Mouse (Mus musculus): ENCODE results near the gene Actn1.

Actn1 gene

GRCm38 (mm10) chr12:80259216-80260055 is 735 bp downstream of the Actn1 start:
- peak; percentile 89 for DNase-seq (ENCODE audit: extremely low spot score)

GRCm38 (mm10) chr12:80258520-80259215 is 1.5 kb downstream of the Actn1 start:
- no peak for DNase-seq (ENCODE audit: extremely low spot score)

GRCm38 (mm10) chr12:80251978-80252377 is 8.2 kb downstream of the Actn1 start:
- DNase-seq (ENCODE audit: extremely low spot score) = no peak

- no peak for DNase-seq (ENCODE audit: extremely low spot score)
Measured at GRCm38 (mm10) chr12:80251554-80251953, 8.6 kb downstream of the Actn1 start.

- DNase-seq (ENCODE audit: extremely low spot score) = no peak
Measured at GRCm38 (mm10) chr12:80249539-80249938, 10.6 kb downstream of the Actn1 start.

GRCm38 (mm10) chr12:80247067-80247466 is 13.1 kb downstream of the Actn1 start:
- no peak for DNase-seq (ENCODE audit: extremely low spot score)

- DNase-seq (ENCODE audit: extremely low spot score) = no peak
Measured at GRCm38 (mm10) chr12:80246505-80246904, 13.7 kb downstream of the Actn1 start.

GRCm38 (mm10) chr12:80244755-80245154 is 15.4 kb downstream of the Actn1 start:
- DNase-seq (ENCODE audit: extremely low spot score) = no peak

GRCm38 (mm10) chr12:80244127-80244526 is 16.0 kb downstream of the Actn1 start:
- no peak for DNase-seq (ENCODE audit: extremely low spot score)

- DNase-seq (ENCODE audit: extremely low spot score) = no peak
Measured at GRCm38 (mm10) chr12:80243335-80243734, 16.8 kb downstream of the Actn1 start.

GRCm38 (mm10) chr12:80239445-80239844 is 20.7 kb downstream of the Actn1 start:
- DNase-seq (ENCODE audit: extremely low spot score) = no peak

- no peak for DNase-seq (ENCODE audit: extremely low spot score)
Measured at GRCm38 (mm10) chr12:80238523-80238922, 21.6 kb downstream of the Actn1 start.

GRCm38 (mm10) chr12:80235295-80235694 is 24.9 kb downstream of the Actn1 start:
- no peak for DNase-seq (ENCODE audit: extremely low spot score)

GRCm38 (mm10) chr12:80234226-80234625 is 25.9 kb downstream of the Actn1 start:
- DNase-seq (ENCODE audit: extremely low spot score) = no peak

GRCm38 (mm10) chr12:80232840-80233218 is 27.3 kb downstream of the Actn1 start:
- DNase-seq (ENCODE audit: extremely low spot score) = no peak

GRCm38 (mm10) chr12:80232076-80232839 is 27.9 kb downstream of the Actn1 start:
- DNase-seq (ENCODE audit: extremely low spot score) = no peak

GRCm38 (mm10) chr12:80231317-80231716 is 28.9 kb downstream of the Actn1 start:
- no peak for DNase-seq (ENCODE audit: extremely low spot score)

GRCm38 (mm10) chr12:80230854-80231253 is 29.3 kb downstream of the Actn1 start:
- DNase-seq (ENCODE audit: extremely low spot score) = no peak

GRCm38 (mm10) chr12:80230111-80230700 is 30.0 kb downstream of the Actn1 start:
- DNase-seq (ENCODE audit: extremely low spot score) = peak; percentile 75

- DNase-seq (ENCODE audit: extremely low spot score) = no peak
Measured at GRCm38 (mm10) chr12:80229010-80229800, 31.0 kb downstream of the Actn1 start.

- DNase-seq (ENCODE audit: extremely low spot score) = no peak
Measured at GRCm38 (mm10) chr12:80228356-80228755, 31.8 kb downstream of the Actn1 start.

Data from embryo, embryonic 9.5 days (tissue).